ENCODE assay signal across 9 mouse cellular contexts in the genomic region with DNA sequence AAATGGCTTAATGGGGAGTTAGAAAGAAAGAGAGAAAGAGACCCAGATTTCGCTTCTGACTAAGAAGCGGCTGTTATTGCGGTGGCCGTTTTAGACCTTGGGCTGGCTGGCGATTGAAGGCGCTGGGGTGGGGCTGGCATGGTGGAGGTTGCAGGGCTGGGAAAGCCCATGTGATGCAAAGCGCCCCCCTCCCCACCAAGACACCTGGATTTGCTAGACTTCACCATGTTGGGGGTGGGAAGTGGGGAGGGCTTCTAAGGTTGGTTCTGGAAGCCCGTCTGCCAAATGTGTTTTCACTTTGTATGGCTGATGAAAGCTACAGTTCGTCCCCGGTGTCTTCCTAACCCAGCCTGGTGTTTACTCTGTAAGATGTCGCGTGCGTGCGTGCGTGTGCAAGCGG. TPM values are rescaled to one million over a fixed set of nuclear protein-coding genes. Genes with fewer than 3 reads are reported as not detected.
A peak's percentile ranks its signal among the peaks of the same experiment; 100 is the strongest.
DNase-seq lines count a peak whose midpoint lies in the region; ATAC-seq and TF ChIP-seq lines count a peak whose summit lies in the region.
"Had no signal": no experiment of that assay in that cellular context is flagged by ENCODE, and none has a peak within 500 bp of the region (broad histone marks: within the 10 kb centered on the region; RNA-seq: fewer than 3 reads in every experiment).

No protein-coding gene starts in this region.

- H3K27me3 ChIP-seq in heart, embryonic 11.5 days (ENCODE audit: control insufficient read depth, insufficient read depth, low read length), result peaks cover 44% of the 10 kb centered on the region
- H3K27me3 ChIP-seq in forebrain, embryonic 11.5 days (ENCODE audit: control insufficient read depth, insufficient read depth, low read length), result peaks cover 23% of the 10 kb centered on the region
- H3K27me3 ChIP-seq in liver, embryonic 16.5 days (ENCODE audit: control insufficient read depth, insufficient read depth, low read depth, low read length), result peaks cover 44% of the 10 kb centered on the region
- H3K27me3 ChIP-seq: CH12.LX had no signal

- H3K9me3 ChIP-seq in heart, embryonic 11.5 days (replicated peaks; ENCODE audit: control insufficient read depth, low read length), result no peaks in the 10 kb centered on the region
- no peaks in the 10 kb centered on the region; the same call in 1 of the 2 replicates for H3K9me3 ChIP-seq in forebrain, embryonic 11.5 days (ENCODE audit: control insufficient read depth, low read length)
- H3K9me3 ChIP-seq in liver, embryonic 16.5 days (replicated peaks; ENCODE audit: control insufficient read depth, low read length), result no peaks in the 10 kb centered on the region

- WGBS in heart, embryonic 11.5 days (ENCODE audit: insufficient replicate concordance), result 2% methylated on average over 16 of the region's 16 CpGs
- WGBS in forebrain, embryonic 11.5 days, result 1% methylated on average over 16 of the region's 16 CpGs
- WGBS in liver, embryonic 16.5 days (ENCODE audit: insufficient replicate concordance), result 2% methylated on average over 16 of the region's 16 CpGs

- 0 out of 2 replicates have a peak overlapping the region, but pooled peaks have one; percentile 10 for H3K9ac ChIP-seq in heart, embryonic 11.5 days (ENCODE audit: low read depth, low read length)
- peak overlapping the region; percentile 50 for H3K9ac ChIP-seq in forebrain, embryonic 11.5 days (ENCODE audit: low read length)
- no peak overlapping the region for H3K9ac ChIP-seq in liver, embryonic 16.5 days (ENCODE audit: low read depth, low read length)

- no peak for ATAC-seq in heart, embryonic 11.5 days (replicated peaks; ENCODE audit: insufficient number of reproducible peaks, low FRiP score, low TSS enrichment)
- no peak for ATAC-seq in forebrain, embryonic 11.5 days (replicated peaks; ENCODE audit: low FRiP score)
- no peak for ATAC-seq in liver, embryonic 16.5 days (ENCODE audit: low read depth)

- DNase-seq in heart, postnatal 25 days (ENCODE audit: low spot score), result no peak
- DNase-seq in brain, embryonic 14.5 days (ENCODE audit: low read depth), result peak; percentile 33
- no peak for DNase-seq in forebrain, embryonic 11.5 days (ENCODE audit: low spot score)
- no peak for DNase-seq in thymus, postnatal 25 days
- DNase-seq in ovary, postnatal 14 days (ENCODE audit: low spot score), result no peak
- DNase-seq in kidney, postnatal 14 days, result no peak

- no peaks in the 10 kb centered on the region for H3K4me1 ChIP-seq in heart, embryonic 11.5 days (ENCODE audit: control insufficient read depth, insufficient read depth, low read length)
- H3K4me1 ChIP-seq in forebrain, embryonic 11.5 days (replicated peaks; ENCODE audit: control insufficient read depth, insufficient read depth, low read length), result peaks cover 7% of the 10 kb centered on the region; the same call in 1 of the 2 replicates
- no peaks in the 10 kb centered on the region for H3K4me1 ChIP-seq in liver, embryonic 16.5 days (ENCODE audit: control insufficient read depth, low read depth, low read length)

- H3K36me3 ChIP-seq in heart, embryonic 11.5 days (ENCODE audit: control insufficient read depth, insufficient read depth, low read length), result no peaks in the 10 kb centered on the region
- H3K36me3 ChIP-seq in forebrain, embryonic 11.5 days (ENCODE audit: control insufficient read depth, insufficient read depth, low read length), result no peaks in the 10 kb centered on the region
- H3K36me3 ChIP-seq in liver, embryonic 16.5 days (ENCODE audit: control insufficient read depth, insufficient read depth), result no peaks in the 10 kb centered on the region

- no peak overlapping the region for H3K27ac ChIP-seq in heart, embryonic 11.5 days (ENCODE audit: low read depth, low read length)
- no peak overlapping the region for H3K27ac ChIP-seq in forebrain, embryonic 11.5 days (ENCODE audit: low read depth, low read length)
- H3K27ac ChIP-seq in liver, embryonic 16.5 days (ENCODE audit: low read length), result no peak overlapping the region

- no peak for TF ChIP-seq CTCF in brain, embryonic 14.5 days (IDR thresholded peaks at IDR 0.05; ENCODE audit: borderline replicate concordance, extremely low read depth, insufficient read depth, insufficient read length)

- intact Hi-C loops in heart, postnatal 25 days (cut with DNase I), result no loop called here

- H3K4me2 ChIP-seq in heart, embryonic 11.5 days, result peak overlapping the region; percentile 78
- peak overlapping the region; percentile 91 for H3K4me2 ChIP-seq in forebrain, embryonic 11.5 days (ENCODE audit: low read depth, low read length, severe bottlenecking)
- H3K4me2 ChIP-seq in liver, embryonic 16.5 days (ENCODE audit: low read depth, low read length), result no peak overlapping the region

- TF ChIP-seq POLR2A in brain, embryonic 14.5 days (IDR thresholded peaks at IDR 0.05; ENCODE audit: borderline replicate concordance, extremely low read depth, insufficient read depth, insufficient read length, poor library complexity, severe bottlenecking), result no peak

- peak overlapping the region; percentile 53 for H3K4me3 ChIP-seq in heart, embryonic 11.5 days (ENCODE audit: low read depth, low read length)
- peak overlapping the region; percentile 50 for H3K4me3 ChIP-seq in forebrain, embryonic 11.5 days (ENCODE audit: low read depth, low read length)
- H3K4me3 ChIP-seq in liver, embryonic 16.5 days (ENCODE audit: low read depth, low read length), result peak overlapping the region; percentile 1; the same call in 1 of the 2 replicates

RNA-seq across cellular contexts. Expression of gene Tmem132c, which starts 1.6 kb away (rescaled TPM):
- polyA plus RNA-seq in heart, embryonic 11.5 days (2014; fragmentation: Nextera tagmentation; extraction: Ambion mirVana), result 3.5 and 4.3 TPM in 2 replicates
- under 1 TPM; 0.08 to 0.13 TPM for total RNA-seq in heart, postnatal 25 days (2021)
- polyA plus RNA-seq in brain, embryonic 14.5 days (2012; rRNA removed), result 9.5 and 17.2 TPM in 2 replicates
- 21.3 and 26.1 TPM in 2 replicates for polyA plus RNA-seq in forebrain, embryonic 11.5 days (2014; fragmentation: Nextera tagmentation; extraction: Ambion mirVana)
- 0.06 and 0.07 TPM in 2 replicates for polyA plus RNA-seq in liver, embryonic 16.5 days (2015; fragmentation: Nextera tagmentation; extraction: Ambion mirVana)
- total RNA-seq: CH12.LX had no signal

Comparison
In these comparisons a context has a peak if more than half of its experiments do, and no peak if none do; other contexts are left out.
1. H3K4me3 ChIP-seq: peak in every context shown above with its lines; median percentile 53 in heart, embryonic 11.5 days; 50 in forebrain, embryonic 11.5 days; 1 in liver, embryonic 16.5 days.